Mouse (Mus musculus) heart, adult 9 months (tissue): Measurements from ENCODE around the gene Itgbl1.

Experiments
- DNase-seq, 2 experiments: peaks; one replicate each; pipeline ENCODE4 v3.0.0; 2022; ENCODE audit warnings: low spot score in 2 of 2

The Itgbl1 gene

DNA sequence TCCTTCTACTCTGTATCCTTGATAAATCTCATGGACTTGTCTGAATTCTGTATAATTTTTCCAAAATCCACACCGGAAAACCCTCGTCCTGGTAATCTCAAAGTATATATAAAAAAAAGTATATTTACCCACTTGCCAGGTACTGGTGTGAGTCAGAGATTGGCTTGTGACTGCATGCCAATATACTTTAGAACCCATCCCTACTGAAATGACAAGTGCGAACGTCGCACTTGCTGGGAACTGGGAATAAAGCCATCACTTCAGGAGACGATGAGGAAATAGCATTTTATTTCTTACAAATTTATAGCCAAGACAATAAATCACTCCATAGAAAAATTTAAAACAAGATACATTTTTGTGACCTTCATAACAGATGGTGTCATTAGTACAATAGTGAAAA, 308.2 kb downstream of the Itgbl1 start:
- no peak for DNase-seq

DNA sequence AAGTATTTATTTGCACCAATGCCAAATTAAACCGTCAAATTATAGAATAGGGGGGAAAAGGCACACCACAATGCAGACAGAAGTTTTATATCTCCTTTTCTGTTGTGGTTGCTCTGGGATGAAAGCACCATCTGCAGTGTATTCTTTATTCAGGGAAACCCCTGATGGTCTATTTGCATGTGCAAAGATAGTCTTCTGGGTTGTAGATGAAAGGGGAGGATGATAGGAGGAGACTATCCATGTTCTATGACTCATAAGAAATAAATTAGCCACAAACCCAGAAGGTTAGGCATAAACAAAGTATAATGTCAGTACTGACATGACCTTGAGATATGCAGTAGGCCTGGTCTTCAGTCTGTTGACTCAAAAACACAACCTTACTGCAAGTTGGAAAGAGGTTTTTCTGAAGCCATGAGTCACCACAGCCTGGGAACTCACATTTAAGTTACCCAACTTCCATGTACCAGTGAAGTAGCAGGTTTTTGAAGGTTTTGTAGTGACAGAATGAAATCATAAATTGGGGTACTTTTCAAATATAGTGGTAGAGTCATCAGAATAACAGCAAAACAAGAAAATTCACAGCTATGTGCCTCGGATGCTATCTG, 330.9 kb downstream of the Itgbl1 start:
- DNase-seq, result no peak
